Mouse (Mus musculus): ENCODE measurements at regions not wholly inside any gene's neighbourhood (a gene's known extent, or its start where the extent isn't known, plus 50 kb on each side); places are given as distances from the start of the nearest gene placed in this dataset.

GRCm38 (mm10) chr17:62077604-62078003, 803.5 kb downstream of the Efna5 start:
- DNase-seq (ENCODE audit: low read depth), result no peak

- no peak for DNase-seq (ENCODE audit: low read depth)
These were observed 816.2 kb downstream of the Efna5 start for GRCm38 (mm10) chr17:62064939-62065338.

GRCm38 (mm10) chr17:62058016-62058415, 823.1 kb downstream of the Efna5 start:
- no peak for DNase-seq (ENCODE audit: low read depth)

- no peak for DNase-seq (ENCODE audit: low read depth)
These were observed 826.3 kb downstream of the Efna5 start for GRCm38 (mm10) chr17:62054801-62055200.

GRCm38 (mm10) chr17:62048989-62049388, 832.1 kb downstream of the Efna5 start:
- no peak for DNase-seq (ENCODE audit: low read depth)

- DNase-seq (ENCODE audit: low read depth), result no peak
These were observed 850.5 kb downstream of the Efna5 start for GRCm38 (mm10) chr17:62030614-62031013.
